Mouse (Mus musculus): ENCODE data around the gene Epha4. TPM values are rescaled to one million over a fixed set of nuclear protein-coding genes. Genes with fewer than 3 reads are reported as not detected.

The Epha4 gene
- 0.21 TPM for polyA plus RNA-seq (2014; fragmentation: Illumina TruSeq; extraction: RNeasy Lipid Tissue Mini Kit (QIAGEN cat#74804); ENCODE audit: low read depth, low replicate concordance)

GRCm38 (mm10) chr1:77514963-77515650 is at the start of gene Epha4:
Gene Epha4 (minus strand): TSS chr1:77515088.

Measured in liver, adult 10 weeks (tissue).